Mouse (Mus musculus) liver, postnatal 0 days (tissue): ENCODE measurements around the gene Rabgap1l. TPM values are rescaled to one million over a fixed set of nuclear protein-coding genes. Genes with fewer than 3 reads are reported as not detected.
A peak's percentile ranks its signal among the peaks of the same experiment; 100 is the strongest.

ENCODE experiments used
- ATAC-seq: fragments of 200-750 bp; cut with Nextera tagmentation; 2 replicates; pipeline ENCODE4 v1.8.0; 2017; ENCODE audit warnings: mild to moderate bottlenecking, moderate library complexity
- DNase-seq: peaks from one replicate; pipeline ENCODE4 v3.0.0-alpha.2; 2016
- H3K27ac ChIP-seq: fragments of 300-500 bp; sonication (generic); 2 replicates; pipeline ENCODE4 v1.5.1; 2014; ENCODE audit warnings: antibody characterized with exemption, moderate library complexity, mild to moderate bottlenecking, low read depth
- H3K27me3 ChIP-seq: fragments of 300-500 bp; sonication (generic); 2 replicates; pipeline ENCODE4 v1.6.1; 2014; ENCODE audit warnings: low read length, control low read depth, mixed read lengths; ENCODE audit not compliant: insufficient read depth
- H3K36me3 ChIP-seq: fragments of 300-500 bp; sonication (generic); replicated peaks from 2 replicates; pipeline ENCODE4 v1.6.1; 2014; ENCODE audit warnings: mild to moderate bottlenecking, control low read depth, low read length, moderate library complexity, mixed read lengths; ENCODE audit not compliant: insufficient read depth
- H3K4me1 ChIP-seq: fragments of 300-500 bp; sonication (generic); 2 replicates; pipeline ENCODE4 v1.6.1; 2014; ENCODE audit warnings: antibody characterized with exemption, mild to moderate bottlenecking, control low read depth; ENCODE audit not compliant: insufficient read depth
- H3K4me2 ChIP-seq: fragments of 300-500 bp; sonication (generic); 2 replicates; pipeline ENCODE4 v1.6.1; 2014; ENCODE audit warnings: low read depth, mild to moderate bottlenecking, low read length, moderate library complexity, mixed read lengths
- H3K4me3 ChIP-seq: fragments of 300-500 bp; sonication (generic); 2 replicates; pipeline ENCODE4 v1.5.1; 2014; ENCODE audit warnings: low read depth, low read length
- H3K9ac ChIP-seq: fragments of 300-500 bp; sonication (generic); replicated peaks from 2 replicates; pipeline ENCODE4 v1.6.1; 2014; ENCODE audit warnings: mild to moderate bottlenecking, moderate library complexity
- H3K9me3 ChIP-seq: fragments of 300-500 bp; sonication (generic); 2 replicates; pipeline ENCODE4 v1.6.1; 2016; ENCODE audit warnings: mild to moderate bottlenecking, control low read depth, low read length, mixed read lengths
- CTCF ChIP-seq: sonication (generic); IDR thresholded peaks from 2 replicates; pipeline ENCODE4 v1.5.1; 2016; ENCODE audit warnings: antibody characterized with exemption, low read depth
- EP300 ChIP-seq: IDR thresholded peaks from 2 replicates; pipeline ENCODE4 v1.6.1; 2016; ENCODE audit warnings: antibody characterized with exemption, low read depth, mild to moderate bottlenecking
- whole genome bisulfite sequencing: fragments of 180-500 bp; shearing (Covaris S2); extraction: QIAGEN DNeasy Blood & Tissue Kit; methylation state at CpG from one replicate; pipeline ENCODE4 v1.1.7; 2014; ENCODE audit not compliant: insufficient replicate concordance; 5-methylcytosine and 5-hydroxymethylcytosine counted together
- polyA plus RNA-seq: library from polyadenylated mRNA; unstranded; fragments of >200 nt; fragmentation: Nextera tagmentation; extraction: Ambion mirVana; gene quantifications from 2 replicates; pipeline ENCODE4 v1.2.1, GENCODE M21; 2015

The Rabgap1l gene
- 20.9 and 21.6 TPM in 2 replicates for polyA plus RNA-seq

- Histone ChIP-seq H3K9ac (peak within 1 kb of the TSS; percentile 100), H3K9me3 (no peaks in the 10 kb centered on the region), H3K4me3 (peak within 1 kb of the TSS; percentile 99), H3K4me1 (peaks cover 3% of the 10 kb centered on the region; the same call in 1 of the 2 replicates), H3K36me3 (no peaks in the 10 kb centered on the region), H3K27ac (peak within 1 kb of the TSS; percentile 99), H3K27me3 (no peaks in the 10 kb centered on the region), H3K4me2 (peak within 1 kb of the TSS; percentile 79)
- ATAC-seq (peak; percentile 92), DNase-seq (peak; percentile 94)
- 1% methylated on average over 53 of the region's 67 CpGs for WGBS
- TF ChIP-seq CTCF (no peak), EP300 (no peak)
Measured at GRCm38 (mm10) chr1:160792686-160793355, at the start of gene Rabgap1l. Gene Rabgap1l, minus strand, starts transcription at chr1:160793211.

- Histone ChIP-seq H3K36me3 (no peaks in the 10 kb centered on the region), H3K4me2 (no peak overlapping the region), H3K27ac (no peak overlapping the region), H3K4me3 (no peak overlapping the region), H3K9ac (no peak overlapping the region), H3K27me3 (no peaks in the 10 kb centered on the region), H3K4me1 (peaks cover 6% of the 10 kb centered on the region; the same call in 1 of the 2 replicates), H3K9me3 (no peaks in the 10 kb centered on the region)
- ATAC-seq = no peak
- 77% methylated on average over 10 of the region's 10 CpGs for WGBS
- DNase-seq = no peak
- no peak for TF ChIP-seq CTCF
- TF ChIP-seq EP300 = no peak
Measured at GRCm38 (mm10) chr1:160842567-160842966, 49.6 kb upstream of the Rabgap1l start.

- no peaks in the 10 kb centered on the region for H3K36me3 ChIP-seq
- H3K9ac ChIP-seq = no peak overlapping the region
- TF ChIP-seq CTCF (no peak), EP300 (no peak)
- H3K4me2 ChIP-seq = no peak overlapping the region
- 65% methylated on average over 5 of the region's 5 CpGs for WGBS
- no peak overlapping the region for H3K27ac ChIP-seq
- ATAC-seq (no peak), DNase-seq (no peak)
- H3K27me3 ChIP-seq = no peaks in the 10 kb centered on the region
- no peaks in the 10 kb centered on the region for H3K9me3 ChIP-seq
- no peak overlapping the region for H3K4me3 ChIP-seq
- H3K4me1 ChIP-seq = peaks cover 6% of the 10 kb centered on the region; the same call in 1 of the 2 replicates
Measured at GRCm38 (mm10) chr1:160840618-160841017, 47.6 kb upstream of the Rabgap1l start.

- Histone ChIP-seq H3K27me3 (no peaks in the 10 kb centered on the region), H3K9me3 (no peaks in the 10 kb centered on the region), H3K36me3 (no peaks in the 10 kb centered on the region), H3K4me1 (peaks cover 3% of the 10 kb centered on the region; the same call in 1 of the 2 replicates), H3K27ac (no peak overlapping the region), H3K9ac (no peak overlapping the region), H3K4me2 (no peak overlapping the region), H3K4me3 (no peak overlapping the region)
- no peak for DNase-seq
- 55% methylated on average over 4 of the region's 4 CpGs for WGBS
- no peak for ATAC-seq
- no peak for TF ChIP-seq EP300
- TF ChIP-seq CTCF = no peak
Measured at GRCm38 (mm10) chr1:160839095-160839494, 46.1 kb upstream of the Rabgap1l start.

GRCm38 (mm10) chr1:160834446-160834845 is 41.4 kb upstream of the Rabgap1l start:
- H3K9ac ChIP-seq = no peak overlapping the region
- H3K9me3 ChIP-seq = no peaks in the 10 kb centered on the region
- DNase-seq = no peak
- H3K27me3 ChIP-seq = no peaks in the 10 kb centered on the region
- no peak overlapping the region for H3K4me3 ChIP-seq
- no peak overlapping the region for H3K27ac ChIP-seq
- ATAC-seq = no peak
- WGBS = 70% methylated on average over 1 of the region's 1 CpGs
- no peak for TF ChIP-seq EP300
- TF ChIP-seq CTCF = no peak
- no peak overlapping the region for H3K4me2 ChIP-seq
- H3K4me1 ChIP-seq = no peaks in the 10 kb centered on the region
- H3K36me3 ChIP-seq = no peaks in the 10 kb centered on the region

- H3K9ac ChIP-seq = no peak overlapping the region
- no peaks in the 10 kb centered on the region for H3K27me3 ChIP-seq
- H3K36me3 ChIP-seq = no peaks in the 10 kb centered on the region
- ATAC-seq = no peak
- H3K4me3 ChIP-seq = no peak overlapping the region
- no peak overlapping the region for H3K27ac ChIP-seq
- H3K9me3 ChIP-seq = no peaks in the 10 kb centered on the region
- no peak for TF ChIP-seq CTCF
- no peak for TF ChIP-seq EP300
- no peaks in the 10 kb centered on the region for H3K4me1 ChIP-seq
- WGBS = 86% methylated on average over 9 of the region's 9 CpGs
- DNase-seq = no peak
- H3K4me2 ChIP-seq = no peak overlapping the region
Measured at GRCm38 (mm10) chr1:160832267-160833021, 39.4 kb upstream of the Rabgap1l start.
